Mouse (Mus musculus): ENCODE measurements around the gene Cox10. TPM values are rescaled to one million over a fixed set of nuclear protein-coding genes. Genes with fewer than 3 reads are reported as not detected.

The Cox10 gene
- total and polyA plus RNA-seq, 2 experiments, result 4.0 to 12.9 TPM

- no peak overlapping the region for H3K4me3 ChIP-seq (ENCODE audit: insufficient read depth, low read depth, low read length)
- H3K9ac ChIP-seq (ENCODE audit: low read depth, low read length), result no peak overlapping the region
- H3K27me3 ChIP-seq (ENCODE audit: control insufficient read depth, insufficient read depth, low read length), result no peaks in the 10 kb centered on the region
- H3K36me3 ChIP-seq (ENCODE audit: control insufficient read depth, insufficient read depth, low read length), result peaks cover 9% of the 10 kb centered on the region; the same call in 1 of the 2 replicates
- 87% methylated on average over 4 of the region's 4 CpGs for WGBS
- DNase-seq (ENCODE audit: extremely low read depth, low read depth, low spot score), result no peak
- no peaks in the 10 kb centered on the region for H3K79me2 ChIP-seq (ENCODE audit: control insufficient read depth, insufficient read depth, low read length)
- H3K27ac ChIP-seq (replicated peaks; ENCODE audit: insufficient read depth, low read depth, low read length), result no peak overlapping the region
- H3K4me1 ChIP-seq (ENCODE audit: control insufficient read depth, insufficient read depth, low read length), result no peaks in the 10 kb centered on the region
- no peak for TF ChIP-seq POLR2A (IDR thresholded peaks at IDR 0.05; ENCODE audit: extremely low read depth, insufficient read depth, low read length)
- no peak for TF ChIP-seq CTCF (IDR thresholded peaks at IDR 0.05; ENCODE audit: low read depth, low read length)
These were observed 34.2 kb downstream of the Cox10 start for GRCm38 (mm10) chr11:64045041-64045440.

- H3K36me3 ChIP-seq (ENCODE audit: control insufficient read depth, insufficient read depth, low read length), result peaks cover 9% of the 10 kb centered on the region
- DNase-seq (ENCODE audit: extremely low read depth, low read depth, low spot score), result no peak
- H3K4me3 ChIP-seq (ENCODE audit: insufficient read depth, low read depth, low read length), result no peak overlapping the region
- no peaks in the 10 kb centered on the region for H3K79me2 ChIP-seq (ENCODE audit: control insufficient read depth, insufficient read depth, low read length)
- H3K27ac ChIP-seq (replicated peaks; ENCODE audit: insufficient read depth, low read depth, low read length), result no peak overlapping the region
- H3K27me3 ChIP-seq (ENCODE audit: control insufficient read depth, insufficient read depth, low read length), result no peaks in the 10 kb centered on the region
- no peaks in the 10 kb centered on the region for H3K4me1 ChIP-seq (ENCODE audit: control insufficient read depth, insufficient read depth, low read length)
- H3K9ac ChIP-seq (ENCODE audit: low read depth, low read length), result no peak overlapping the region
- 69% methylated on average over 3 of the region's 3 CpGs for WGBS
- TF ChIP-seq POLR2A (IDR thresholded peaks at IDR 0.05; ENCODE audit: extremely low read depth, insufficient read depth, low read length) (no peak), CTCF (IDR thresholded peaks at IDR 0.05; ENCODE audit: low read depth, low read length) (no peak)
These were observed 35.2 kb downstream of the Cox10 start for GRCm38 (mm10) chr11:64044024-64044423.

GRCm38 (mm10) chr11:64041281-64041680 lies 38.0 kb downstream of the Cox10 start:
- Histone ChIP-seq H3K27me3 (ENCODE audit: control insufficient read depth, insufficient read depth, low read length) (no peaks in the 10 kb centered on the region), H3K79me2 (ENCODE audit: control insufficient read depth, insufficient read depth, low read length) (peaks cover 3% of the 10 kb centered on the region; the same call in 1 of the 2 replicates), H3K4me3 (ENCODE audit: insufficient read depth, low read depth, low read length) (no peak overlapping the region), H3K4me1 (ENCODE audit: control insufficient read depth, insufficient read depth, low read length) (no peaks in the 10 kb centered on the region), H3K27ac (replicated peaks; ENCODE audit: insufficient read depth, low read depth, low read length) (no peak overlapping the region), H3K36me3 (ENCODE audit: control insufficient read depth, insufficient read depth, low read length) (peaks cover 9% of the 10 kb centered on the region), H3K9ac (ENCODE audit: low read depth, low read length) (no peak overlapping the region)
- TF ChIP-seq CTCF (IDR thresholded peaks at IDR 0.05; ENCODE audit: low read depth, low read length) (no peak), POLR2A (IDR thresholded peaks at IDR 0.05; ENCODE audit: extremely low read depth, insufficient read depth, low read length) (no peak)
- WGBS, result 94% methylated on average over 7 of the region's 7 CpGs
- no peak for DNase-seq (ENCODE audit: extremely low read depth, low read depth, low spot score)

GRCm38 (mm10) chr11:64039600-64039999 lies 39.7 kb downstream of the Cox10 start:
- Histone ChIP-seq H3K27ac (replicated peaks; ENCODE audit: insufficient read depth, low read depth, low read length) (no peak overlapping the region), H3K27me3 (ENCODE audit: control insufficient read depth, insufficient read depth, low read length) (no peaks in the 10 kb centered on the region), H3K9ac (ENCODE audit: low read depth, low read length) (no peak overlapping the region), H3K4me1 (ENCODE audit: control insufficient read depth, insufficient read depth, low read length) (no peaks in the 10 kb centered on the region), H3K79me2 (ENCODE audit: control insufficient read depth, insufficient read depth, low read length) (peaks cover 3% of the 10 kb centered on the region; the same call in 1 of the 2 replicates), H3K36me3 (ENCODE audit: control insufficient read depth, insufficient read depth, low read length) (peaks cover 8% of the 10 kb centered on the region), H3K4me3 (ENCODE audit: insufficient read depth, low read depth, low read length) (no peak overlapping the region)
- TF ChIP-seq CTCF (IDR thresholded peaks at IDR 0.05; ENCODE audit: low read depth, low read length) (no peak), POLR2A (IDR thresholded peaks at IDR 0.05; ENCODE audit: extremely low read depth, insufficient read depth, low read length) (no peak)
- 58% methylated on average over 1 of the region's 1 CpGs for WGBS
- no peak for DNase-seq (ENCODE audit: extremely low read depth, low read depth, low spot score)

GRCm38 (mm10) chr11:64037471-64038125 lies 41.7 kb downstream of the Cox10 start:
- whole genome bisulfite sequencing, result 82% methylated on average over 15 of the region's 15 CpGs
- no peak for DNase-seq (ENCODE audit: extremely low read depth, low read depth, low spot score)
- H3K27ac ChIP-seq (replicated peaks; ENCODE audit: insufficient read depth, low read depth, low read length), result no peak overlapping the region
- no peak overlapping the region for H3K9ac ChIP-seq (ENCODE audit: low read depth, low read length)
- H3K27me3 ChIP-seq (ENCODE audit: control insufficient read depth, insufficient read depth, low read length), result no peaks in the 10 kb centered on the region
- no peaks in the 10 kb centered on the region for H3K4me1 ChIP-seq (ENCODE audit: control insufficient read depth, insufficient read depth, low read length)
- no peaks in the 10 kb centered on the region; the same call in 1 of the 2 replicates for H3K36me3 ChIP-seq (ENCODE audit: control insufficient read depth, insufficient read depth, low read length)
- peaks cover 3% of the 10 kb centered on the region; the same call in 1 of the 2 replicates for H3K79me2 ChIP-seq (ENCODE audit: control insufficient read depth, insufficient read depth, low read length)
- no peak for TF ChIP-seq CTCF (IDR thresholded peaks at IDR 0.05; ENCODE audit: low read depth, low read length)
- no peak for TF ChIP-seq POLR2A (IDR thresholded peaks at IDR 0.05; ENCODE audit: extremely low read depth, insufficient read depth, low read length)
- no peak overlapping the region for H3K4me3 ChIP-seq (ENCODE audit: insufficient read depth, low read depth, low read length)

GRCm38 (mm10) chr11:64036306-64036705 lies 43.0 kb downstream of the Cox10 start:
- no peak overlapping the region for H3K9ac ChIP-seq (ENCODE audit: low read depth, low read length)

More at GRCm38 (mm10) chr11:64036306-64036705, 43.0 kb downstream of the Cox10 start:
- WGBS, result 90% methylated on average over 7 of the region's 7 CpGs
- Histone ChIP-seq H3K27ac (replicated peaks; ENCODE audit: insufficient read depth, low read depth, low read length) (no peak overlapping the region), H3K36me3 (ENCODE audit: control insufficient read depth, insufficient read depth, low read length) (no peaks in the 10 kb centered on the region; the same call in 1 of the 2 replicates), H3K79me2 (ENCODE audit: control insufficient read depth, insufficient read depth, low read length) (peaks cover 3% of the 10 kb centered on the region; the same call in 1 of the 2 replicates), H3K27me3 (ENCODE audit: control insufficient read depth, insufficient read depth, low read length) (no peaks in the 10 kb centered on the region), H3K4me3 (ENCODE audit: insufficient read depth, low read depth, low read length) (no peak overlapping the region), H3K4me1 (ENCODE audit: control insufficient read depth, insufficient read depth, low read length) (no peaks in the 10 kb centered on the region)
- TF ChIP-seq CTCF (IDR thresholded peaks at IDR 0.05; ENCODE audit: low read depth, low read length), result no peak
- no peak for TF ChIP-seq POLR2A (IDR thresholded peaks at IDR 0.05; ENCODE audit: extremely low read depth, insufficient read depth, low read length)
- DNase-seq (ENCODE audit: extremely low read depth, low read depth, low spot score), result no peak

Measured in liver, adult 2 months (tissue).